Mouse (Mus musculus): ENCODE measurements at regions not wholly inside any gene's neighbourhood (a gene's known extent, or its start where the extent isn't known, plus 50 kb on each side); places are given as distances from the start of the nearest gene placed in this dataset.
"Not testable (repeated sequence)": the region's sequence is repeated elsewhere in the genome, so short reads cannot be mapped to it uniquely, and the experiment has no call there.

- TF ChIP-seq CTCF (conservative IDR thresholded peaks at IDR 0.05; ENCODE audit: low read length); POU5F1 (IDR thresholded peaks at IDR 0.05; ENCODE audit: borderline replicate concordance, low read length): not testable (repeated sequence)
Measured at GRCm38 (mm10) chr1:161726098-161726497, 62.2 kb downstream of the Fasl start.

Measured in E14TG2a.4 (cell line).